Mouse (Mus musculus) cortical plate, adult 2 months (tissue): ENCODE measurements at regions not wholly inside any gene's neighbourhood (a gene's known extent, or its start where the extent isn't known, plus 50 kb on each side); places are given as distances from the start of the nearest gene placed in this dataset.

Source experiments
- CTCF ChIP-seq: fragments of 200-500 bp; IDR thresholded peaks from 2 replicates; pipeline ENCODE4 v1.5.1; 2011; ENCODE audit warnings: mild to moderate bottlenecking, control low read depth, low read length; ENCODE audit not compliant: insufficient read depth; ENCODE audit errors: extremely low read depth
- POLR2A ChIP-seq: fragments of 200-500 bp; IDR thresholded peaks from 2 replicates; pipeline ENCODE4 v1.6.1; 2011; ENCODE audit warnings: mild to moderate bottlenecking, low read length, control low read depth; ENCODE audit not compliant: insufficient read depth; ENCODE audit errors: extremely low read depth

- TF ChIP-seq POLR2A (no peak), CTCF (no peak)
These were observed 330.1 kb upstream of the Luzp2 start for GRCm38 (mm10) chr7:54505235-54505634.
